Mouse (Mus musculus) midbrain, embryonic 11.5 days (tissue): ENCODE data around the gene Marf1. TPM values are rescaled to one million over a fixed set of nuclear protein-coding genes. Genes with fewer than 3 reads are reported as not detected.
"Not testable (repeated sequence)": the region's sequence is repeated elsewhere in the genome, so short reads cannot be mapped to it uniquely, and the experiment has no call there.

Experiments
- ATAC-seq: fragments of 200-750 bp; cut with Nextera tagmentation; 2 replicates; pipeline ENCODE4 v1.8.0; 2017; ENCODE audit warnings: moderate TSS enrichment, moderate library complexity; ENCODE audit not compliant: low FRiP score
- DNase-seq: peaks from one replicate; pipeline ENCODE4 v3.0.0; 2015; ENCODE audit warnings: low spot score; ENCODE audit errors: missing footprints
- H3K27ac ChIP-seq: fragments of 300-500 bp; sonication (generic); 2 replicates; pipeline ENCODE4 v1.5.1; 2014; ENCODE audit warnings: low read depth, low read length
- H3K27me3 ChIP-seq: fragments of 300-500 bp; sonication (generic); 2 replicates; pipeline ENCODE4 v1.6.1; 2014; ENCODE audit warnings: mild to moderate bottlenecking, low read length, moderate library complexity, mixed read lengths; ENCODE audit not compliant: control insufficient read depth, insufficient read depth
- H3K36me3 ChIP-seq: fragments of 300-500 bp; sonication (generic); 2 replicates; pipeline ENCODE4 v1.6.1; 2014; ENCODE audit warnings: mild to moderate bottlenecking, low read length, moderate library complexity, mixed read lengths; ENCODE audit not compliant: control insufficient read depth, insufficient read depth
- H3K4me1 ChIP-seq: fragments of 300-500 bp; sonication (generic); 2 replicates; pipeline ENCODE4 v1.6.1; 2014; ENCODE audit warnings: low read length; ENCODE audit not compliant: control insufficient read depth, insufficient read depth
- H3K4me2 ChIP-seq: fragments of 300-500 bp; sonication (generic); 2 replicates; pipeline ENCODE4 v1.6.1; 2014; ENCODE audit warnings: mild to moderate bottlenecking, moderate library complexity
- H3K4me3 ChIP-seq: fragments of 300-500 bp; sonication (generic); 2 replicates; pipeline ENCODE4 v1.5.1; 2014; ENCODE audit warnings: low read depth, low read length
- H3K9ac ChIP-seq: fragments of 300-500 bp; sonication (generic); 2 replicates; pipeline ENCODE4 v1.6.1; 2014; ENCODE audit warnings: low read length
- H3K9me3 ChIP-seq: fragments of 300-500 bp; sonication (generic); 2 replicates; pipeline ENCODE4 v1.6.1; 2016; ENCODE audit warnings: low read length; ENCODE audit not compliant: control insufficient read depth
- WGBS: fragments of 180-500 bp; shearing (Covaris S2); extraction: QIAGEN DNeasy Blood & Tissue Kit; methylation state at CpG from one replicate; pipeline ENCODE4 v1.1.7; 2014; 5-methylcytosine and 5-hydroxymethylcytosine counted together
- polyA plus RNA-seq: library from polyadenylated mRNA; unstranded; fragments of >200 nt; fragmentation: Nextera tagmentation; extraction: Ambion mirVana; gene quantifications from 2 replicates; pipeline ENCODE4 v1.2.1, GENCODE M21; 2014

Marf1 gene
- polyA plus RNA-seq, 1 experiment from 2014 or later: 17.4 TPM

GRCm38 (mm10) chr16:14169706-14170105 lies 6.6 kb upstream of the Marf1 start:
- no peak overlapping the region for H3K27ac ChIP-seq
- no peak overlapping the region for H3K4me3 ChIP-seq
- no peaks in the 10 kb centered on the region for H3K27me3 ChIP-seq
- no peaks in the 10 kb centered on the region for H3K9me3 ChIP-seq
- ATAC-seq (no peak), DNase-seq (no peak)
- WGBS: 88% methylated on average over 1 of the region's 1 CpGs
- H3K9ac ChIP-seq: no peak overlapping the region
- H3K4me1 ChIP-seq: peaks cover 5% of the 10 kb centered on the region; the same call in 1 of the 2 replicates
- no peak overlapping the region for H3K4me2 ChIP-seq
- peaks cover 43% of the 10 kb centered on the region for H3K36me3 ChIP-seq

- peaks cover 13% of the 10 kb centered on the region for H3K4me1 ChIP-seq
- no peak overlapping the region for H3K4me3 ChIP-seq
- no peak overlapping the region for H3K27ac ChIP-seq
- ATAC-seq (no peak), DNase-seq (no peak)
- no peaks in the 10 kb centered on the region for H3K9me3 ChIP-seq
- H3K27me3 ChIP-seq: no peaks in the 10 kb centered on the region
- 93% methylated on average over 4 of the region's 4 CpGs for WGBS
- no peak overlapping the region for H3K9ac ChIP-seq
- H3K4me2 ChIP-seq: no peak overlapping the region
- H3K36me3 ChIP-seq: peaks cover 18% of the 10 kb centered on the region
Measured at GRCm38 (mm10) chr16:14166490-14166889, 3.3 kb upstream of the Marf1 start.

- Histone ChIP-seq H3K27me3 (no peaks in the 10 kb centered on the region), H3K4me3 (peak overlapping the region; percentile 77), H3K9ac (peak overlapping the region; percentile 94), H3K4me1 (peaks cover 13% of the 10 kb centered on the region), H3K36me3 (peaks cover 1% of the 10 kb centered on the region; the same call in 1 of the 2 replicates), H3K4me2 (peak overlapping the region; percentile 69), H3K27ac (no peak overlapping the region), H3K9me3 (no peaks in the 10 kb centered on the region)
- DNase-seq (peak; percentile 92), ATAC-seq (no peak)
- 3% methylated on average over 10 of the region's 10 CpGs for WGBS
Measured at GRCm38 (mm10) chr16:14163731-14164130, 580 bp upstream of the Marf1 start.

GRCm38 (mm10) chr16:14160941-14161340 lies 2.2 kb downstream of the Marf1 start:
- DNase-seq: no peak
- Histone ChIP-seq H3K4me1 (peaks cover 22% of the 10 kb centered on the region), H3K4me2 (no peak overlapping the region), H3K27ac (no peak overlapping the region), H3K9ac (no peak overlapping the region), H3K36me3 (no peaks in the 10 kb centered on the region), H3K4me3 (no peak overlapping the region), H3K27me3 (no peaks in the 10 kb centered on the region), H3K9me3 (no peaks in the 10 kb centered on the region)
- ATAC-seq: no peak
- 73% methylated on average over 1 of the region's 1 CpGs for WGBS

- H3K4me2 ChIP-seq: peak overlapping the region; percentile 74
- H3K9ac ChIP-seq: peak overlapping the region; percentile 82
- H3K9me3 ChIP-seq: no peaks in the 10 kb centered on the region
- peak overlapping the region; percentile 93 for H3K27ac ChIP-seq
- H3K4me1 ChIP-seq: peaks cover 17% of the 10 kb centered on the region
- DNase-seq (peak; percentile 97), ATAC-seq (peak; percentile 2; the same call in 1 of the 2 replicates)
- H3K27me3 ChIP-seq: no peaks in the 10 kb centered on the region
- under 1% methylated on average over 10 of the region's 10 CpGs for WGBS
- H3K36me3 ChIP-seq: no peaks in the 10 kb centered on the region
- H3K4me3 ChIP-seq: peak overlapping the region; percentile 71
Measured at GRCm38 (mm10) chr16:14159746-14160131, 3.4 kb downstream of the Marf1 start.

GRCm38 (mm10) chr16:14158936-14159745 lies 4.0 kb downstream of the Marf1 start:
- Histone ChIP-seq H3K36me3 (no peaks in the 10 kb centered on the region), H3K4me3 (peak overlapping the region; percentile 71), H3K4me1 (peaks cover 13% of the 10 kb centered on the region), H3K4me2 (peak overlapping the region; percentile 78), H3K9ac (peak overlapping the region; percentile 82), H3K27ac (peak overlapping the region; percentile 93), H3K9me3 (no peaks in the 10 kb centered on the region), H3K27me3 (no peaks in the 10 kb centered on the region)
- peak; percentile 100 for DNase-seq
- WGBS: under 1% methylated on average over 54 of the region's 58 CpGs
- ATAC-seq: peak; percentile 95

DNA sequence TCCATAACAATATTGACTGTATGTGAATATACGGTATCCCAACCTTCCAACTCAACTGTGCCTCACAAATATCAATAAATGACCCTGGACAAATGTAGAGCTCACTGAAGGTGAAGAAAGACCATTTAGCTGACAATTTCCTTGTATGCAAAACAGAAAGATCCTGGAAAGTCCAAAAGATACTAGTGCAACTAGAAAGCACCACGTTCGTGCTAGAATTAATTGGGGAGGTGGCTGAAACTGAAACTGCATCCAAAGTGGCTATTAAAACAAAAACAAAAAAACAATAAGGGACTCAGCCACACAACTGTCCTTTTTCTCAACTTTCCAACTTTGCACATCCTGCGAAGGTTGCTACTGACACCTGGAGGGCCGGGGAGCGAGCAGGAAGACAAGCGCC lies 4.6 kb downstream of the Marf1 start:
- no peak for ATAC-seq
- no peaks in the 10 kb centered on the region for H3K9me3 ChIP-seq
- peaks cover 12% of the 10 kb centered on the region for H3K4me1 ChIP-seq
- peak overlapping the region; percentile 44; the same call in 1 of the 2 replicates for H3K27ac ChIP-seq
- H3K4me2 ChIP-seq: peak overlapping the region; percentile 78
- WGBS: 13% methylated on average over 7 of the region's 7 CpGs
- no peaks in the 10 kb centered on the region for H3K27me3 ChIP-seq
- H3K4me3 ChIP-seq: peak overlapping the region; percentile 71
- peak overlapping the region; percentile 81 for H3K9ac ChIP-seq
- no peaks in the 10 kb centered on the region for H3K36me3 ChIP-seq
- no peak for DNase-seq

DNA sequence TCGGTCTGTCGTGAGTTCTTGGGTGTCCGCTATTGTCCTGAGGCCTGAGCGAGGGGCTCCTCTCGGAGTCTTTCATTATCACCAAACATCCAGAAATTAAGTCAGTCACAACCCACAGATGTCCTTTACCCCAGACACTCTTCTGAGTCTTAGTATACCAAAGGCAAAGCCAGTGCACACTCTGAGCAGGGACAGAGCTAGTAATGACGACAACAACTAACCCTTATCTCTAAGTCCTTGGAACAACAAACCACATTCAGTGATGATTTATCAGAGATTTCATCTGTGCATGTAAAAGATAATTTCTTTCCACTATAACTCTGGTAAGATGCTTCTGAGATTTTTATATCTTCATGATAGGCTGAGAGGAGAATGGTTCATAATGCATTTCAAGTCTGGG lies 6.8 kb downstream of the Marf1 start:
- H3K36me3 ChIP-seq: peaks cover 4% of the 10 kb centered on the region
- no peak for ATAC-seq
- H3K4me1 ChIP-seq: peaks cover 9% of the 10 kb centered on the region
- WGBS: 91% methylated on average over 6 of the region's 6 CpGs
- no peak overlapping the region for H3K27ac ChIP-seq
- no peak overlapping the region for H3K4me2 ChIP-seq
- H3K9ac ChIP-seq: no peak overlapping the region
- H3K4me3 ChIP-seq: no peak overlapping the region
- no peak for DNase-seq
- H3K27me3 ChIP-seq: no peaks in the 10 kb centered on the region
- no peaks in the 10 kb centered on the region for H3K9me3 ChIP-seq

DNA sequence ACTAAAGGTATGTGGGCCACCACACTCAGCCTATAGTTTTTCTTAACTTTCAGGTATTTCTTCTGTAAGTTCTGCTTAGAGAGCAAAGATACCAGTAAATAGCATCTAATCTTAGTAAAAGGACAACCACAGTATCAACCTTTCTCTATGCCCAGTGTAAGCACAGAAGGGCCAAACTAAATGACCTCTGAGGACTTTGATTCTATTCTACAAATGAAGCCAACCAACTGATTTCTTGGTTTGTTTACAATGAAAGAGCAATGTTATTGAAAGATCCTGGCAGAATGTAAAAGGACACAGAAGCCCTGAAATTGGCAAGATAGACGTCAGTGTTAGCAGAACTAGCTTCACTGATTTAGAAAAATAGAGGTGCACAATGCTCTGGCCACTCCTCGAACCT lies 7.5 kb downstream of the Marf1 start:
- H3K9ac ChIP-seq, ATAC-seq, H3K4me2 ChIP-seq, H3K36me3 ChIP-seq, H3K4me3 ChIP-seq, H3K4me1 ChIP-seq, H3K27ac ChIP-seq, H3K9me3 ChIP-seq, H3K27me3 ChIP-seq, DNase-seq: not testable (repeated sequence)
- WGBS: 80% methylated on average over 1 of the region's 2 CpGs
